Mouse (Mus musculus): Measurements from ENCODE around the gene Fbxw2. TPM values are rescaled to one million over a fixed set of nuclear protein-coding genes. Genes with fewer than 3 reads are reported as not detected.
"Not testable (repeated sequence)": the region's sequence is repeated elsewhere in the genome, so short reads cannot be mapped to it uniquely, and the experiment has no call there.

Fbxw2 gene
- polyA plus RNA-seq, 1 experiment from 2014 or later, result 86.6 TPM

GRCm38 (mm10) chr2:34792543-34792942 lies 33.6 kb downstream of the Fbxw2 start:
- not testable (repeated sequence) for DNase-seq (ENCODE audit: low spot score); H3K27me3 ChIP-seq (replicated peaks; ENCODE audit: insufficient read depth, low read length); H3K4me3 ChIP-seq (ENCODE audit: low read depth, low read length); H3K9ac ChIP-seq (replicated peaks; ENCODE audit: low read depth); H3K36me3 ChIP-seq (ENCODE audit: insufficient read depth, low read length); H3K27ac ChIP-seq (ENCODE audit: low read length); H3K4me1 ChIP-seq (ENCODE audit: insufficient read depth, low read depth, low read length); H3K9me3 ChIP-seq (ENCODE audit: low read length); H3K4me2 ChIP-seq (replicated peaks; ENCODE audit: low read depth, low read length); ATAC-seq
- WGBS, result 75% methylated on average over 2 of the region's 2 CpGs
- peak; percentile 15; the same call in 1 of the 2 replicates for TF ChIP-seq CTCF (IDR thresholded peaks at IDR 0.05)

GRCm38 (mm10) chr2:34790282-34790681 lies 35.8 kb downstream of the Fbxw2 start:
- H3K4me1 ChIP-seq (ENCODE audit: insufficient read depth, low read depth, low read length), result no peaks in the 10 kb centered on the region
- H3K9ac ChIP-seq (replicated peaks; ENCODE audit: low read depth), result no peak overlapping the region
- no peak overlapping the region for H3K27ac ChIP-seq (ENCODE audit: low read length)
- H3K9me3 ChIP-seq (ENCODE audit: low read length), result no peaks in the 10 kb centered on the region
- H3K4me3 ChIP-seq (ENCODE audit: low read depth, low read length), result no peak overlapping the region
- TF ChIP-seq CTCF (IDR thresholded peaks at IDR 0.05), result no peak
- TF ChIP-seq EP300 (IDR thresholded peaks at IDR 0.05), result no peak
- no peaks in the 10 kb centered on the region for H3K27me3 ChIP-seq (replicated peaks; ENCODE audit: insufficient read depth, low read length)
- H3K36me3 ChIP-seq (ENCODE audit: insufficient read depth, low read length), result no peaks in the 10 kb centered on the region; the same call in 1 of the 2 replicates
- no peak for ATAC-seq
- no peak for DNase-seq (ENCODE audit: low spot score)
- 87% methylated on average over 8 of the region's 8 CpGs for WGBS
- no peak overlapping the region for H3K4me2 ChIP-seq (replicated peaks; ENCODE audit: low read depth, low read length)

DNA sequence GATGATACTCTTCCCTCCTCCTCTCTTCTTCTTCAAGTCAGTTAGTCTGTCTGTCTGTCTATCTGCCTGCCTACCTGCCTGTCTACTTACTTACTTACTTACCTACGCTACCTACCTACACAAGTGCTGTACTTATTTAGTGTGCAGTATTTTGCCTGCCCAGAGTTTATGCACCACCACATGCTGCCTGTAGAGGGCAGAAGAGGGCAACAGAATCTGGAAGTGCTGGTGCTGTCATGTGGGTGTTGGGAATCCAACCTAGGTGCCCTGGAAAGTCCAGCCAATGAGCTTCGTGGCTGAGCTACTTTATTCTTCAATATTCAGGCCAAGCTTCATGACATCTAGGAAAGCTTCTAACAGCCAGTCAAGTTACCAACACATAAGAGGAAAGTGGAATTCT lies 42.0 kb downstream of the Fbxw2 start:
- WGBS, result 73% methylated on average over 2 of the region's 2 CpGs
- DNase-seq (ENCODE audit: low spot score), result peak; percentile 55
- Histone ChIP-seq H3K4me1 (ENCODE audit: insufficient read depth, low read depth, low read length) (no peaks in the 10 kb centered on the region), H3K27me3 (replicated peaks; ENCODE audit: insufficient read depth, low read length) (no peaks in the 10 kb centered on the region), H3K36me3 (ENCODE audit: insufficient read depth, low read length) (peaks cover 12% of the 10 kb centered on the region; the same call in 1 of the 2 replicates), H3K27ac (ENCODE audit: low read length) (no peak overlapping the region), H3K4me3 (ENCODE audit: low read depth, low read length) (no peak overlapping the region), H3K9me3 (ENCODE audit: low read length) (no peaks in the 10 kb centered on the region), H3K9ac (replicated peaks; ENCODE audit: low read depth) (no peak overlapping the region), H3K4me2 (replicated peaks; ENCODE audit: low read depth, low read length) (no peak overlapping the region)
- peak; percentile 91 for TF ChIP-seq CTCF (IDR thresholded peaks at IDR 0.05)
- no peak for TF ChIP-seq EP300 (IDR thresholded peaks at IDR 0.05)
- peak; percentile 60; the same call in 1 of the 2 replicates for ATAC-seq

DNA sequence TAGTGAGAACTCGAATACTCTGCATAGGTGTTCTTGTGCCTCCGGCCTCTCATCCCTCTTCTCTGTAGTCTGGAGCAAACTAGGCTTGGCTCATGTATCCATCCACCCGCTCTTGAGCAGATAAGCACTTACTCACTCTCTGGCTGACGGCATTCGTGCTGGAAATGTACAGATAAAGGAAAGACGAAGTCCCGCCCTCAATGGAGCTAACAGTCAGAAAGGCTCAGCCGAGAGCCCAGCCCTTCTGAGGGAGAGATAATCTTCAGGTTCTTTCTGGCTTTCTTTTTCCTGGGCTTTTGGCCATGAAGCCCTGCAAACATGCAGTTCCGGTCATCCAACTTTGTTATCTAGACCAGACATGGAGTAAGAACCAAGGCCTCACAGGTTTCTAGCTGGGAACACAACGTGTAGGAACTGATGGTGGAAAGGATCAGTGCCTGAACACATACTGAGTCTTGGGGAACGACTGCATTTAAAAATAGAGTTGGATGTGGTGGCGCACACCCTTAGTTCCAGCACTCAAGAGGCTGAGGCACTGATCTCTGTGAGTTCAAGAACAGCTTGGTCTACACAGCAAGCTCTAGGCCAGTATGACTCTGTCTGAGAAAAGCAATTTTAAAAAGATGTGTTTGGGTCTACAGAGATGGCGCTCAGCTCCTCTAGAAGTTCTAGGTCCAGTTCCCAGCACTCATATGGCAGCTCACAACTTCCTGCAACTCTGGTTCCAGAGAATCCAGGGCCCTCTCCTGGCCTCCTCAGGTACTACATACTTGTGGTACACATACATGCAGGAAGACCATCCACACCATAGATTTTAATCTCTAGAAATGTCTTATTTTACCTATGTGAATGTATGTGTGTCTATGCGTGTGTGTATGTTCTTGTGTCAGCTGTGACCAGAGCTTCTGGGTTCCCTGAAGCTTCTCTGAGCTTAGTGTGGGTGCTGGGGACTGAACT lies 42.8 kb downstream of the Fbxw2 start:
- no peak overlapping the region for H3K4me3 ChIP-seq (ENCODE audit: low read depth, low read length)
- DNase-seq (ENCODE audit: low spot score), result no peak
- no peak for TF ChIP-seq CTCF (IDR thresholded peaks at IDR 0.05)
- TF ChIP-seq EP300 (IDR thresholded peaks at IDR 0.05), result no peak
- H3K4me2 ChIP-seq (replicated peaks; ENCODE audit: low read depth, low read length), result no peak overlapping the region
- H3K9ac ChIP-seq (replicated peaks; ENCODE audit: low read depth), result no peak overlapping the region
- no peaks in the 10 kb centered on the region for H3K27me3 ChIP-seq (replicated peaks; ENCODE audit: insufficient read depth, low read length)
- 83% methylated on average over 14 of the region's 14 CpGs for WGBS
- ATAC-seq, result peak; percentile 48
- no peaks in the 10 kb centered on the region for H3K9me3 ChIP-seq (ENCODE audit: low read length)
- H3K36me3 ChIP-seq (ENCODE audit: insufficient read depth, low read length), result peaks cover 15% of the 10 kb centered on the region; the same call in 1 of the 2 replicates
- H3K27ac ChIP-seq (ENCODE audit: low read length), result no peak overlapping the region
- no peaks in the 10 kb centered on the region for H3K4me1 ChIP-seq (ENCODE audit: insufficient read depth, low read depth, low read length)

- Histone ChIP-seq H3K4me3 (ENCODE audit: low read depth, low read length) (no peak overlapping the region), H3K27ac (ENCODE audit: low read length) (no peak overlapping the region), H3K36me3 (ENCODE audit: insufficient read depth, low read length) (peaks cover 44% of the 10 kb centered on the region; the same call in 1 of the 2 replicates), H3K9me3 (ENCODE audit: low read length) (no peaks in the 10 kb centered on the region), H3K9ac (replicated peaks; ENCODE audit: low read depth) (no peak overlapping the region), H3K4me2 (replicated peaks; ENCODE audit: low read depth, low read length) (no peak overlapping the region), H3K27me3 (replicated peaks; ENCODE audit: insufficient read depth, low read length) (no peaks in the 10 kb centered on the region), H3K4me1 (ENCODE audit: insufficient read depth, low read depth, low read length) (peaks cover 4% of the 10 kb centered on the region; the same call in 1 of the 2 replicates)
- DNase-seq (ENCODE audit: low spot score) (no peak), ATAC-seq (no peak)
- TF ChIP-seq CTCF (IDR thresholded peaks at IDR 0.05) (no peak), EP300 (IDR thresholded peaks at IDR 0.05) (no peak)
- 41% methylated on average over 1 of the region's 1 CpGs for WGBS
Measured at GRCm38 (mm10) chr2:34777237-34777868, 48.8 kb downstream of the Fbxw2 start.

- Histone ChIP-seq H3K36me3 (ENCODE audit: insufficient read depth, low read length) (peaks cover 40% of the 10 kb centered on the region; the same call in 1 of the 2 replicates), H3K4me2 (replicated peaks; ENCODE audit: low read depth, low read length) (no peak overlapping the region), H3K4me1 (ENCODE audit: insufficient read depth, low read depth, low read length) (peaks cover 12% of the 10 kb centered on the region; the same call in 1 of the 2 replicates), H3K27me3 (replicated peaks; ENCODE audit: insufficient read depth, low read length) (no peaks in the 10 kb centered on the region), H3K9ac (replicated peaks; ENCODE audit: low read depth) (no peak overlapping the region), H3K27ac (ENCODE audit: low read length) (no peak overlapping the region), H3K9me3 (ENCODE audit: low read length) (no peaks in the 10 kb centered on the region), H3K4me3 (ENCODE audit: low read depth, low read length) (no peak overlapping the region)
- TF ChIP-seq CTCF (IDR thresholded peaks at IDR 0.05) (no peak), EP300 (IDR thresholded peaks at IDR 0.05) (no peak)
- DNase-seq (ENCODE audit: low spot score) (no peak), ATAC-seq (no peak)
- 77% methylated on average over 6 of the region's 6 CpGs for WGBS
Measured at GRCm38 (mm10) chr2:34774493-34774892, 51.6 kb downstream of the Fbxw2 start.

Measured in lung, postnatal 0 days (tissue).